Comparison of ENCODE assay signal across 8 mouse cellular contexts in the genomic region with DNA sequence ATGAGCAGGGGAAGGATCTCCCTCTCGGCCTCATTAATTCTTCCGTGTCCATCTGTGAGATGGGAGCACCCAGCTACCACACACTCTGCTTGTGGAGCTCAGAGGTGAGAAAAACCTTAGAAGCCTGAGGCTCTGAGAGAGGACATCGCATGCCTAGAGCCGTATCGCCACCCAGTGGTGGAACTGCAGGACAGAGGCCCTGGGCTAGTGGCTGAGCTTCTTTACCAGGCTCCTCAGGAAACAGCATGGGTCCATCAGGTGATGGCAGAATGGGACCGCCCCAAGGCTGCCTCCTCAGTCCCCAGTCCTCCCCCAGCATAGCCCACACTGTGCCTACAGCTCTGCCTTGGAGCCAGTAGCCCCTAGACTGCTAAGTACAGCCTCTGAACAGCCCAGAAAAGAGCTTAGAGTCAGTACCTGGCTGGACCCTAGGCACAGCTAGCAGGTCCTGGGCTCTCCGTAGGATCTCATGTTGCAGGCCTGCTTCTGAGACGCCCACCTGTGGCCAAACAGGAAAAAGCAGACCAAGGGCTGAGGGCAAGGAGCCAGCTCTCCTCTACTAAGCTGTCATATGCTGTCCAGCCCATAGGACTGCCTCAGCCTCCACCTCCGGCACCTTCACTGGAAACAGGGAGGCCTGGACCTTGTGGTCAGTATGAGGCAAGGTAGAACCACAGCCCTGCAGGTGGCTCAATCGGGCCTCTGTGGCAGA. TPM values are rescaled to one million over a fixed set of nuclear protein-coding genes. Genes with fewer than 3 reads are reported as not detected.
DNase-seq lines count a peak whose midpoint lies in the region; ATAC-seq and TF ChIP-seq lines count a peak whose summit lies in the region.

No protein-coding gene starts in this region.

- no peaks in the 10 kb centered on the region for H3K27me3 ChIP-seq in embryonic facial prominence, embryonic 11.5 days (ENCODE audit: control insufficient read depth, insufficient read depth, low read length)
- H3K27me3 ChIP-seq in heart, embryonic 11.5 days (ENCODE audit: control insufficient read depth, insufficient read depth, low read length): no peaks in the 10 kb centered on the region
- no peaks in the 10 kb centered on the region for H3K27me3 ChIP-seq in kidney, embryonic 15.5 days
- H3K27me3 ChIP-seq in myocyte (ENCODE audit: control insufficient read depth, insufficient read depth, insufficient read length): no peaks in the 10 kb centered on the region

- H3K9me3 ChIP-seq in embryonic facial prominence, embryonic 11.5 days (replicated peaks; ENCODE audit: control insufficient read depth, low read length): no peaks in the 10 kb centered on the region
- H3K9me3 ChIP-seq in heart, embryonic 11.5 days (replicated peaks; ENCODE audit: control insufficient read depth, low read length): no peaks in the 10 kb centered on the region
- H3K9me3 ChIP-seq in kidney, embryonic 15.5 days (replicated peaks): no peaks in the 10 kb centered on the region

- no peak overlapping the region for H3K4me2 ChIP-seq in embryonic facial prominence, embryonic 11.5 days (ENCODE audit: low read depth, low read length)
- no peak overlapping the region for H3K4me2 ChIP-seq in heart, embryonic 11.5 days
- H3K4me2 ChIP-seq in kidney, embryonic 15.5 days: no peak overlapping the region
- H3K4me2 ChIP-seq in myocyte (ENCODE audit: low read depth): peak overlapping the region; percentile 20

- no peak overlapping the region for H3K4me3 ChIP-seq in embryonic facial prominence, embryonic 11.5 days (ENCODE audit: low read depth, low read length)
- H3K4me3 ChIP-seq in heart, embryonic 11.5 days (ENCODE audit: low read depth, low read length): no peak overlapping the region
- H3K4me3 ChIP-seq in kidney, embryonic 15.5 days (replicated peaks): no peak overlapping the region
- no peak overlapping the region for H3K4me3 ChIP-seq in myocyte

- H3K79me2 ChIP-seq in myocyte (ENCODE audit: control insufficient read depth, insufficient read depth): no peaks in the 10 kb centered on the region

- no peaks in the 10 kb centered on the region for H3K36me3 ChIP-seq in embryonic facial prominence, embryonic 11.5 days (replicated peaks; ENCODE audit: control insufficient read depth, insufficient read depth, low read depth, low read length)
- peaks cover 6% of the 10 kb centered on the region for H3K36me3 ChIP-seq in heart, embryonic 11.5 days (ENCODE audit: control insufficient read depth, insufficient read depth, low read length)
- peaks cover 34% of the 10 kb centered on the region for H3K36me3 ChIP-seq in kidney, embryonic 15.5 days
- H3K36me3 ChIP-seq in myocyte (ENCODE audit: control insufficient read depth, insufficient read depth): peaks cover 9% of the 10 kb centered on the region

- no peak overlapping the region for H3K27ac ChIP-seq in embryonic facial prominence, embryonic 11.5 days (replicated peaks; ENCODE audit: low read depth, low read length)
- H3K27ac ChIP-seq in heart, embryonic 11.5 days (ENCODE audit: low read depth, low read length): no peak overlapping the region
- H3K27ac ChIP-seq in kidney, embryonic 15.5 days: no peak overlapping the region

- ATAC-seq in embryonic facial prominence, embryonic 11.5 days (replicated peaks; ENCODE audit: insufficient number of reproducible peaks, low FRiP score, low TSS enrichment, low read depth): peak; percentile 31; the same call in 1 of the 2 replicates
- 0 out of 2 replicates have a peak, but pooled peaks have one; percentile 25 for ATAC-seq in heart, embryonic 11.5 days (replicated peaks; ENCODE audit: insufficient number of reproducible peaks, low FRiP score, low TSS enrichment)
- peak; percentile 40; the same call in 1 of the 2 replicates for ATAC-seq in kidney, embryonic 15.5 days (replicated peaks; ENCODE audit: low FRiP score)

- H3ac ChIP-seq in myocyte (ENCODE audit: control insufficient read depth, insufficient read length): no peak overlapping the region

- 31% methylated on average over 10 of the region's 10 CpGs for WGBS in embryonic facial prominence, embryonic 11.5 days
- WGBS in heart, embryonic 11.5 days (ENCODE audit: insufficient replicate concordance): 27% methylated on average over 10 of the region's 10 CpGs
- 32% methylated on average over 10 of the region's 10 CpGs for WGBS in kidney, embryonic 15.5 days

- H3K4me1 ChIP-seq in embryonic facial prominence, embryonic 11.5 days (ENCODE audit: control insufficient read depth, insufficient read depth, low read length): no peaks in the 10 kb centered on the region
- H3K4me1 ChIP-seq in heart, embryonic 11.5 days (ENCODE audit: control insufficient read depth, insufficient read depth, low read length): no peaks in the 10 kb centered on the region
- no peaks in the 10 kb centered on the region for H3K4me1 ChIP-seq in kidney, embryonic 15.5 days

- DNase-seq in urinary bladder, adult 18-20 months (ENCODE audit: low spot score in 2 of 2): peak; percentile 66 to 68
- no peak for DNase-seq in urinary bladder, adult 2 months (ENCODE audit: low spot score)
- peak; percentile 74 for DNase-seq in embryonic facial prominence, embryonic 11.5 days (ENCODE audit: low spot score)
- peak; percentile 67 for DNase-seq in liver
- DNase-seq in telencephalon, adult 2 months (ENCODE audit: low read depth, low spot score): peak; percentile 46

- no peak overlapping the region for H3K9ac ChIP-seq in embryonic facial prominence, embryonic 11.5 days (replicated peaks; ENCODE audit: low read length)
- H3K9ac ChIP-seq in heart, embryonic 11.5 days (ENCODE audit: low read depth, low read length): no peak overlapping the region
- no peak overlapping the region for H3K9ac ChIP-seq in kidney, embryonic 15.5 days

- no peak for TF ChIP-seq POLR2A in myocyte (IDR thresholded peaks at IDR 0.05; ENCODE audit: insufficient read length, low read depth)

TF ChIP-seq in myocyte, 11 proteins besides CTCF, POLR2A, EP300 and RAD21:
- TF ChIP-seq MYOD1 (IDR thresholded peaks at IDR 0.05; ENCODE audit: control insufficient read depth in 1 of 3, insufficient read length in 2 of 3, low read depth in 2 of 3) (no peak), POLR2AphosphoS2 (IDR thresholded peaks at IDR 0.05; ENCODE audit: insufficient read length, low read depth) (no peak), MYOG (IDR thresholded peaks at IDR 0.05; ENCODE audit: control insufficient read depth in 1 of 3, insufficient read depth in 1 of 3, insufficient read length in 2 of 3, low read depth in 2 of 3) (no peak), TCF3 (IDR thresholded peaks at IDR 0.05; ENCODE audit: insufficient read length, low read depth) (no peak), SRF (IDR thresholded peaks at IDR 0.05; ENCODE audit: control insufficient read depth, insufficient read length, low read depth) (no peak), USF1 (IDR thresholded peaks at IDR 0.05; ENCODE audit: low read depth) (no peak), CEBPB (IDR thresholded peaks at IDR 0.05; ENCODE audit: insufficient read depth, poor library complexity, severe bottlenecking) (no peak), MAX (IDR thresholded peaks at IDR 0.05; ENCODE audit: low read depth) (no peak), E2F4 (IDR thresholded peaks at IDR 0.05; ENCODE audit: insufficient read depth) (no peak), TCF12 (IDR thresholded peaks at IDR 0.05; ENCODE audit: insufficient read depth, poor library complexity, severe bottlenecking) (no peak), REST (IDR thresholded peaks at IDR 0.05; ENCODE audit: insufficient read depth, insufficient read length) (no peak)
TF ChIP-seq in myocyte: peak in this region for 0.

RNA-seq across cellular contexts. Expression of a gene that starts 33.0 kb away (rescaled TPM):
- polyA plus RNA-seq in urinary bladder, adult 2 months (2012; rRNA removed): 1,100 and 1,122 TPM in 2 replicates
- polyA plus RNA-seq in embryonic facial prominence, embryonic 11.5 days (2014; fragmentation: Nextera tagmentation; extraction: Ambion mirVana): 162 and 191 TPM in 2 replicates
- polyA plus RNA-seq in heart, embryonic 11.5 days (2014; fragmentation: Nextera tagmentation; extraction: Ambion mirVana): 131 and 158 TPM in 2 replicates
- polyA plus RNA-seq in kidney, embryonic 15.5 days (2015; fragmentation: Nextera tagmentation; extraction: Ambion mirVana): 204 and 210 TPM in 2 replicates
- polyA plus RNA-seq in myocyte (2012; fragmentation: generic; extraction: Trizol): 2,628 TPM

RNA-seq across cellular contexts. Expression of a gene that starts 33.0 kb away (rescaled TPM):
- polyA plus RNA-seq in urinary bladder, adult 2 months (2012; rRNA removed): 15.1 and 15.9 TPM in 2 replicates
- 5.2 and 6.5 TPM in 2 replicates for polyA plus RNA-seq in embryonic facial prominence, embryonic 11.5 days (2014; fragmentation: Nextera tagmentation; extraction: Ambion mirVana)
- 6.7 and 7.4 TPM in 2 replicates for polyA plus RNA-seq in heart, embryonic 11.5 days (2014; fragmentation: Nextera tagmentation; extraction: Ambion mirVana)
- 11.2 and 12.2 TPM in 2 replicates for polyA plus RNA-seq in kidney, embryonic 15.5 days (2015; fragmentation: Nextera tagmentation; extraction: Ambion mirVana)
- polyA plus RNA-seq in myocyte (2012; fragmentation: generic; extraction: Trizol): 11.5 TPM

RNA-seq across cellular contexts. Expression of a gene that starts 52.5 kb away (rescaled TPM):
- 99.6 and 102 TPM in 2 replicates for polyA plus RNA-seq in urinary bladder, adult 2 months (2012; rRNA removed)
- 13.7 and 15.9 TPM in 2 replicates for polyA plus RNA-seq in embryonic facial prominence, embryonic 11.5 days (2014; fragmentation: Nextera tagmentation; extraction: Ambion mirVana)
- polyA plus RNA-seq in heart, embryonic 11.5 days (2014; fragmentation: Nextera tagmentation; extraction: Ambion mirVana): 21.5 and 24.2 TPM in 2 replicates
- polyA plus RNA-seq in kidney, embryonic 15.5 days (2015; fragmentation: Nextera tagmentation; extraction: Ambion mirVana): 44.5 and 47.7 TPM in 2 replicates
- polyA plus RNA-seq in myocyte (2012; fragmentation: generic; extraction: Trizol): 204 TPM

RNA-seq across cellular contexts. Expression of a gene that starts 53.5 kb away (rescaled TPM):
- polyA plus RNA-seq in urinary bladder, adult 2 months (2012; rRNA removed): 21.0 and 21.5 TPM in 2 replicates
- polyA plus RNA-seq in embryonic facial prominence, embryonic 11.5 days (2014; fragmentation: Nextera tagmentation; extraction: Ambion mirVana): 10.1 and 10.8 TPM in 2 replicates
- polyA plus RNA-seq in heart, embryonic 11.5 days (2014; fragmentation: Nextera tagmentation; extraction: Ambion mirVana): 12.1 and 13.2 TPM in 2 replicates
- polyA plus RNA-seq in kidney, embryonic 15.5 days (2015; fragmentation: Nextera tagmentation; extraction: Ambion mirVana): 28.9 and 30.6 TPM in 2 replicates
- 13.5 TPM for polyA plus RNA-seq in myocyte (2012; fragmentation: generic; extraction: Trizol)
